Mouse (Mus musculus) intestine, embryonic 15.5 days (tissue): ENCODE measurements around the gene Lrig1. TPM values are rescaled to one million over a fixed set of nuclear protein-coding genes. Genes with fewer than 3 reads are reported as not detected.

Experiments
- ATAC-seq: fragments of 200-750 bp; cut with Nextera tagmentation; 2 replicates; pipeline ENCODE4 v1.8.0; 2017; ENCODE audit warnings: moderate TSS enrichment, moderate library complexity
- H3K27ac ChIP-seq: fragments of 300-500 bp; sonication (generic); 2 replicates; pipeline ENCODE4 v1.5.1; 2015; ENCODE audit warnings: mild to moderate bottlenecking, inconsistent platforms
- H3K27me3 ChIP-seq: fragments of 300-500 bp; sonication (generic); replicated peaks from 2 replicates; pipeline ENCODE4 v1.6.1; 2015; ENCODE audit warnings: inconsistent platforms
- H3K36me3 ChIP-seq: fragments of 300-500 bp; sonication (generic); 2 replicates; pipeline ENCODE4 v1.6.1; 2015; ENCODE audit warnings: inconsistent platforms
- H3K4me1 ChIP-seq: fragments of 300-500 bp; sonication (generic); replicated peaks from 2 replicates; pipeline ENCODE4 v1.6.1; 2015; ENCODE audit warnings: inconsistent platforms
- H3K4me2 ChIP-seq: fragments of 300-500 bp; sonication (generic); replicated peaks from 2 replicates; pipeline ENCODE4 v1.6.1; 2015; ENCODE audit warnings: mild to moderate bottlenecking, inconsistent platforms
- H3K4me3 ChIP-seq: fragments of 300-500 bp; sonication (generic); replicated peaks from 2 replicates; pipeline ENCODE4 v1.5.1; 2015; ENCODE audit warnings: inconsistent platforms
- H3K9ac ChIP-seq: fragments of 300-500 bp; sonication (generic); 2 replicates; pipeline ENCODE4 v1.6.1; 2015; ENCODE audit warnings: inconsistent platforms
- H3K9me3 ChIP-seq: fragments of 300-500 bp; sonication (generic); 2 replicates; pipeline ENCODE4 v1.6.1; 2016; ENCODE audit warnings: inconsistent platforms
- WGBS: fragments of 180-500 bp; shearing (Covaris S2); methylation state at CpG from one replicate; pipeline ENCODE4 v1.1.7; 2015; 5-methylcytosine and 5-hydroxymethylcytosine counted together
- polyA plus RNA-seq: library from polyadenylated mRNA; unstranded; fragments of >200 nt; fragmentation: Nextera tagmentation; extraction: Ambion mirVana; gene quantifications from 2 replicates; pipeline ENCODE4 v1.2.1, GENCODE M21; 2015

Gene Lrig1
- polyA plus RNA-seq, 1 experiment from 2014 or later = 17.1 TPM

GRCm38 (mm10) chr6:94596051-94596760 lies 103.8 kb downstream of the Lrig1 start:
- Histone ChIP-seq H3K9ac (no peak overlapping the region), H3K4me1 (no peaks in the 10 kb centered on the region; the same call in 1 of the 2 replicates), H3K4me3 (no peak overlapping the region), H3K27me3 (no peaks in the 10 kb centered on the region), H3K9me3 (no peaks in the 10 kb centered on the region), H3K27ac (no peak overlapping the region), H3K36me3 (no peaks in the 10 kb centered on the region), H3K4me2 (no peak overlapping the region)
- 89% methylated on average over 14 of the region's 14 CpGs for WGBS
- ATAC-seq = no peak

- no peak overlapping the region for H3K27ac ChIP-seq
- H3K4me3 ChIP-seq = no peak overlapping the region
- WGBS = 74% methylated on average over 5 of the region's 5 CpGs
- H3K4me2 ChIP-seq = no peak overlapping the region
- no peak for ATAC-seq
- no peaks in the 10 kb centered on the region for H3K9me3 ChIP-seq
- no peak overlapping the region for H3K9ac ChIP-seq
- no peaks in the 10 kb centered on the region for H3K27me3 ChIP-seq
- no peaks in the 10 kb centered on the region; the same call in 1 of the 2 replicates for H3K4me1 ChIP-seq
- H3K36me3 ChIP-seq = no peaks in the 10 kb centered on the region
Observed at GRCm38 (mm10) chr6:94595206-94595605, 104.8 kb downstream of the Lrig1 start.

- H3K4me3 ChIP-seq = no peak overlapping the region
- H3K4me1 ChIP-seq = no peaks in the 10 kb centered on the region; the same call in 1 of the 2 replicates
- no peak overlapping the region for H3K4me2 ChIP-seq
- no peaks in the 10 kb centered on the region for H3K9me3 ChIP-seq
- no peak overlapping the region for H3K27ac ChIP-seq
- H3K36me3 ChIP-seq = no peaks in the 10 kb centered on the region
- no peak for ATAC-seq
- WGBS = 79% methylated on average over 11 of the region's 11 CpGs
- H3K9ac ChIP-seq = no peak overlapping the region
- H3K27me3 ChIP-seq = no peaks in the 10 kb centered on the region
Observed at GRCm38 (mm10) chr6:94594711-94595110, 105.2 kb downstream of the Lrig1 start.

- Histone ChIP-seq H3K27me3 (no peaks in the 10 kb centered on the region), H3K9me3 (no peaks in the 10 kb centered on the region), H3K27ac (no peak overlapping the region), H3K4me2 (no peak overlapping the region), H3K4me1 (no peaks in the 10 kb centered on the region; the same call in 1 of the 2 replicates), H3K4me3 (no peak overlapping the region), H3K36me3 (no peaks in the 10 kb centered on the region), H3K9ac (no peak overlapping the region)
- ATAC-seq = no peak
- 56% methylated on average over 6 of the region's 6 CpGs for WGBS
Observed at GRCm38 (mm10) chr6:94594096-94594665, 105.8 kb downstream of the Lrig1 start.

- H3K4me2 ChIP-seq = no peak overlapping the region
- H3K4me3 ChIP-seq = no peak overlapping the region
- H3K27me3 ChIP-seq = no peaks in the 10 kb centered on the region
- no peaks in the 10 kb centered on the region; the same call in 1 of the 2 replicates for H3K4me1 ChIP-seq
- WGBS = 18% methylated on average over 4 of the region's 4 CpGs
- no peaks in the 10 kb centered on the region for H3K36me3 ChIP-seq
- no peaks in the 10 kb centered on the region for H3K9me3 ChIP-seq
- H3K9ac ChIP-seq = no peak overlapping the region
- no peak overlapping the region for H3K27ac ChIP-seq
- peak; percentile 66 for ATAC-seq
Observed at GRCm38 (mm10) chr6:94592710-94593109, 107.2 kb downstream of the Lrig1 start.

- H3K4me2 ChIP-seq = no peak overlapping the region
- no peaks in the 10 kb centered on the region for H3K27me3 ChIP-seq
- H3K27ac ChIP-seq = no peak overlapping the region
- peak; percentile 69; the same call in 1 of the 2 replicates for ATAC-seq
- no peak overlapping the region for H3K9ac ChIP-seq
- no peak overlapping the region for H3K4me3 ChIP-seq
- WGBS = 12% methylated on average over 8 of the region's 8 CpGs
- no peaks in the 10 kb centered on the region for H3K36me3 ChIP-seq
- no peaks in the 10 kb centered on the region for H3K9me3 ChIP-seq
- no peaks in the 10 kb centered on the region; the same call in 1 of the 2 replicates for H3K4me1 ChIP-seq
Observed at GRCm38 (mm10) chr6:94592243-94592642, 107.7 kb downstream of the Lrig1 start.

GRCm38 (mm10) chr6:94588365-94588764 lies 111.6 kb downstream of the Lrig1 start:
- Histone ChIP-seq H3K4me1 (no peaks in the 10 kb centered on the region; the same call in 1 of the 2 replicates), H3K4me3 (no peak overlapping the region), H3K36me3 (no peaks in the 10 kb centered on the region), H3K27me3 (no peaks in the 10 kb centered on the region), H3K9ac (no peak overlapping the region), H3K27ac (no peak overlapping the region), H3K4me2 (no peak overlapping the region), H3K9me3 (no peaks in the 10 kb centered on the region)
- WGBS = 74% methylated on average over 4 of the region's 4 CpGs
- ATAC-seq = no peak

GRCm38 (mm10) chr6:94584976-94585375 lies 115.0 kb downstream of the Lrig1 start:
- no peaks in the 10 kb centered on the region for H3K36me3 ChIP-seq
- no peak overlapping the region for H3K4me2 ChIP-seq
- H3K4me1 ChIP-seq = no peaks in the 10 kb centered on the region
- H3K27me3 ChIP-seq = no peaks in the 10 kb centered on the region
- ATAC-seq = no peak
- WGBS = 88% methylated on average over 4 of the region's 4 CpGs
- H3K9ac ChIP-seq = no peak overlapping the region
- no peak overlapping the region for H3K27ac ChIP-seq
- H3K4me3 ChIP-seq = no peak overlapping the region
- no peaks in the 10 kb centered on the region for H3K9me3 ChIP-seq

GRCm38 (mm10) chr6:94584147-94584695 lies 115.7 kb downstream of the Lrig1 start:
- Histone ChIP-seq H3K27ac (no peak overlapping the region), H3K4me1 (no peaks in the 10 kb centered on the region), H3K4me3 (no peak overlapping the region), H3K9me3 (no peaks in the 10 kb centered on the region), H3K4me2 (no peak overlapping the region), H3K36me3 (no peaks in the 10 kb centered on the region), H3K27me3 (no peaks in the 10 kb centered on the region), H3K9ac (no peak overlapping the region)
- WGBS = 94% methylated on average over 9 of the region's 9 CpGs
- no peak for ATAC-seq

GRCm38 (mm10) chr6:94582055-94582454 lies 117.9 kb downstream of the Lrig1 start:
- 84% methylated on average over 9 of the region's 9 CpGs for WGBS

GRCm38 (mm10) chr6:94577991-94578390 lies 122.0 kb downstream of the Lrig1 start:
- 62% methylated on average over 8 of the region's 8 CpGs for WGBS
- Histone ChIP-seq H3K36me3 (no peaks in the 10 kb centered on the region), H3K4me2 (no peak overlapping the region), H3K27me3 (no peaks in the 10 kb centered on the region), H3K9ac (no peak overlapping the region), H3K4me1 (no peaks in the 10 kb centered on the region), H3K27ac (no peak overlapping the region), H3K4me3 (no peak overlapping the region), H3K9me3 (no peaks in the 10 kb centered on the region)
- ATAC-seq = no peak

More at GRCm38 (mm10) chr6:94582055-94582454, 117.9 kb downstream of the Lrig1 start:
- Histone ChIP-seq H3K27me3 (no peaks in the 10 kb centered on the region), H3K9me3 (no peaks in the 10 kb centered on the region), H3K27ac (no peak overlapping the region), H3K36me3 (no peaks in the 10 kb centered on the region), H3K4me2 (no peak overlapping the region), H3K9ac (no peak overlapping the region), H3K4me1 (no peaks in the 10 kb centered on the region), H3K4me3 (no peak overlapping the region)
- no peak for ATAC-seq

GRCm38 (mm10) chr6:94575526-94576166 lies 124.3 kb downstream of the Lrig1 start:
- Histone ChIP-seq H3K27me3 (no peaks in the 10 kb centered on the region), H3K4me1 (no peaks in the 10 kb centered on the region), H3K36me3 (no peaks in the 10 kb centered on the region), H3K4me2 (no peak overlapping the region), H3K9me3 (no peaks in the 10 kb centered on the region), H3K27ac (no peak overlapping the region), H3K9ac (no peak overlapping the region), H3K4me3 (no peak overlapping the region)
- 68% methylated on average over 9 of the region's 9 CpGs for WGBS
- ATAC-seq = no peak
